Mouse (Mus musculus) ZHBTc4 (cell line): ENCODE results near the gene Atg9b.
A peak's percentile ranks its signal among the peaks of the same experiment; 100 is the strongest.

ENCODE experiments used
- DNase-seq: peaks from one replicate; pipeline ENCODE4 v3.0.0-alpha.2; 2011; ENCODE audit warnings: low read depth, low spot score

Gene Atg9b

DNA sequence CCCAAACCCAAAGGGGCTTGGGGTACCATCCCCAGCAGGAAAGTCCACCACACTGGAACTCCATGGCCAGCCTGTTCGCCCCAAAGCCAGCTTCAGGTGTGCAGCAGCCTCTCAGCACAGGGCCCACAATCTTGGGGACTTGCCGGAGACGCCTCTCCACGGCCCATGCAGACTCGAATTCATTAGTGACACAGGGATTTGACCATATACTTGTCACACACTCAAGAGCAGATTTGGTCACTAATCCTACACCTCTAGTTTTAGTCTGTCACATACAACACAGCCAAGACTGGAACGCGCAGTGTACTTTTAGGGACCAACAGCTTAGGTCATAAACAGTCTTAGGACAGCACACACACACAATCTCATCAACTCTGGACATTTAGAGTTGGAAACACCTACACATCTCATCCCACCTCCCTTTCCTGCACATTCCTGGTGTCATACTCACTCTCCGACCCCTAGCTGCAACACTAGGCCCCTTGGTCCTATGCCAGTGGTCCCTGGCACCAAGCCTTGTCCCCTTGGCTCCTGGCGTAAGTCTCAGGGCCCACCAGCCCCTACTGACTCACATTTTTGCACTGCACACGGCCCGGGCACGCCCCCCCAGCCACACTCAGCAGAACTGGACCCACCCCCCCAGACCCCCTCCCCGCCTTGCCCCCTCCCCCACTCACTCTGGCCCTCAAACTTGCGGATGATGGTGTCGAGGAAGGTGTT is 41.3 kb downstream of the Atg9b start:
- peak; percentile 16 for DNase-seq

DNA sequence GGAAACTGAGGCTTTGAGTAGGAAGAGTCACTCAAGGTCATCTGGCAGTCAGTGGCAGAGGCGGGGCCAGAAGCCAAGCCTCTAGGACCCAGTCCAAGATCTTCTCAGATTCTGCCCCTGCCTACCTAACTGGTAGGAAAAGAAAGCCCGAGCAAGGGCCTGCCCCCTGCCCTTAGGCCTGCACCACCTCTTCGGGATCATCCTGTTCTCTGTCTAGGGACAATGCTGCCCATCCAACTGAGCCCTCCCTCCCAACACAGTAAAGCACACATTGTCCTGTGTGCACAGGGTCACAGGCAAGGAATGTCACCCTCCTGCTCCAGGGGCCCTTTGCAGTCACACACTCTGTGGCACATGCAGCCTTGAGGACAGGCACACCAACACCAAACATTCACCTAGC is 41.9 kb downstream of the Atg9b start:
- DNase-seq, result no peak

DNA sequence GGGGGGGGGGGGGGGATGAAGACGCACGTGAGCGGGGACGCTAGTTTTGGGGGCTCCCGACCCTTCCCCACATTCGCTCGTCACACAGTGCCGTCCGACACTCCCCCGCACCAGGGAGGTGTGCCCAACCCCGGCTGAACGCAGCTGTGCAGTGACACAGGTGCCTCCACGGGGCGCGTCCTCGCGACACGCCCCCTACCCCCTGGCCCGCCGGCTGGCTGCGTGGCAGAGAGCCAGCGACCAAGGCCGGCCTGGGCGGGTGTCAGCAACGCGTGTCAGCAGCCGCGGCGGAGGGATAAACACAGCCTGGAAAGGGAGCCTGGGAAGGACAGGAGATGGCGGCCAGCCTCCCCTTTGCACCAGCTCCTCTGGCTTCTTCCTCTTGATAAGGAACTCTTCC is 43.4 kb downstream of the Atg9b start:
- DNase-seq, result peak; percentile 66

DNA sequence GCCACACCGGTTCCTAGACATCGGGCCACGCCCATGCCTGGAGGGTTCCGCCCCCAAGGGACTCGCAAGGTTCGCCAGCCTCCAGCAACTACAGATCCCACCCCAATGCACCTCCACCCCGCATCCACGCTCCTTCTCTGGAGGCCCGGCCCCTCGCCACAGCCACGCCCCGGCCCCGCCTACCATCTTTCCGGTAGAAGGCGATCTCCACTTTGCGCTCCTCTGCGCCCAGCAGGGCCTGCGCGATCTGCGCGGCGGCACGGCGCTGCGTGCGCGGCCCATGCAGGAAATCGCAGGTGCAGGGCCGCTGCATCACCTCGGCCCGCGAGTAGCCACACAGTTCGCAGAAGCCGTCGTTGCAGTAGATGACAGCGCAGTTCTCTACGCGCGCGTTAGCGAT is 43.8 kb downstream of the Atg9b start:
- peak; percentile 95 for DNase-seq

DNA sequence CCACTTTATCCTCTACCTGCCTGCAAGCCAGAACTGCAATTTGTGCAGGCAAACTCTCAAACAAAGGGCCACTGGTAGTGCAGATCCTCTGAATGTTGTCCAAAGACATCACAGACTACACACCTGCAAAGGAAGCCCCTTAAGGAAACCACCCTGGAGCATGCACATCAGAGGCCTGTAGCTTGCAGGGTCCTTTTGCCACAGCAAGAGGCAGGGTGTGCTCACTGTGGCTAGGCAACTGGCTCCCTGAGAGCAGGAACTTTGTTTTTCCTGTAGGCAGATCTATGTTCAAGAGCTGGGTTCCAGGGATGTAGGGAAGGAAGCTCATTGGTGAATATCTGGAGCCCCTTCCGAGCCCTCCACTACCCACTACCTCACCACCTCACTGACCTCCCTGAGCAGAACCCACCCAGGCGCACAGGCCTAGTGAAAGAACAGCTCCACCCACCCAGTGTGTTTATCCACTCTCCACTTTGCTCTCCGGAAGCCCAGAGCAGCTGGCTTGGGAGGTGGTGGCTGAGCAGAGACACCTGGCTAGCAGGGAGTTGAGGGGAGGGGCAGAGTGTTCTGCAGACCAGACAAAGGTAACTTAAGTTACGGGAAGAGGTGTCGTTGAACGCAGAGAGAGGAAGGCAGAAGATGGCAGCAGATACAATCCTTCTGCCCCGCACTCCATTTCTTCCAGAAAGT is 44.6 kb downstream of the Atg9b start:
- DNase-seq, result peak; percentile 38

DNA sequence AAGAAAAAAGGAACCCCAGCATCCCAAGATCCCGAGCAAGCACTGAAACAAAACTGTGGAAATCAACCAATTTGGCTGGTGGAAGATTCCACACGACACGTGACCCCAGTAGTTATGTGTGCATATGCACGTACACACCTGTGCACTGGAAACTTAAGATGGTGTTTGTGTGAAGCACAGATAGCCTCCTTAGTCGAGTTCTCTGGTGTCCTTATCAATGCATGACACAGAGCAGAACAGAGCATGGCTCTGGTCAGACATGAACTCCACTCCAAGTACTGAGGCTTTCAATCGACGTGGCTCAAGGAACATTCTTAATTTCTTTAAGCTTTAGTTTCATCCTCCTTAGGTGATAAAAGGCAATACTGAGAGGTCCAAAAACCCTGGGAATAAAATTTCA is 45.6 kb downstream of the Atg9b start:
- no peak for DNase-seq

DNA sequence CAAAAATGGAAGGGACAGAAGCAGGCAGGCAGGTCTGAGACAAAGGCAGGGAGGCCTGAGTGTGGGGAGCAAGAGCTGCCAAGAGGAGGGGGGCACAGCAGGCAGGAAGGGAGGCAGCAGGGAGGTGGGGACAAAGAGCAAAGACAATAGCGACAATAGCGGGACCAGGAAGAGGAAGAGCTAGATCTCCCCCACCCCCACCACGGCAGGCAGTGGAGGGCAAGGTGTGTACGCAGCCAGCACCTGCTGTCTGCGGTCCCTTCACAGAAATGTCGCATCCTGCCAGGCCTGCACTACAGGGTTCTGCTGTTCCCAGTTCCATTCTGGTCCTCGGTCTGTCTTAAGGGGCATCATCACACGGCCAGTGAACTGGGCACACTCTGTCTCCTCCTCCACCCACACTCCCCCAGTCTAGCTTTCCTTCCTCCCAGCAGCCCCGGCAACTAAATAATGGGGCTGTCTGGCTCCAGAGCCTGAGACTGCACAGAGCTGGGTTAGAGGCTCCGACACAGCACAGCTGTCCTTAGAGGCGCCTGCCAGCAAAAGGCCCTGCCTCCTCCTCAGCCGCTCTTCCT is 47.4 kb downstream of the Atg9b start:
- no peak for DNase-seq

DNA sequence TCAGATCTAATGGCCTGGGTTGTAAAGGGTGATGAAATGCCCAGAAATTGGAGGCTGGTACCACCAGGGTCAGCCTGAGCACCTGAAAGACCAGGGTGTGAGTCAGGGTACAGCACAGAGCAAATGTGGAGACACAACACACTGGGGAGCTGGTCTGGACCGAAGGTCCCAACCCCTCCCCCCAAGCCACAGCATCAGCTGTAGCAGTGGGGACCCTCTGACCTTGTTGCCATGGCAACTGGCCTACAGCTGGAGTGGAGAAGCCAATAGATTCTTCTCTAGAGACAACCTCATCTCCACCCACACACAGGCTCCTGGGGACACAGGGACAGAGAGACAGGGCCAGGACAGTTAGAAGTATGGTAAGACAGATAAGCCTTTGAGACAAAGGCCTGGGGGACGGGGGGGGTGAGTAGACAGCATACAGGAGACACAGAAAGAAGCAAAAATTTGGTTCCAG is 47.9 kb downstream of the Atg9b start:
- peak; percentile 35 for DNase-seq

DNA sequence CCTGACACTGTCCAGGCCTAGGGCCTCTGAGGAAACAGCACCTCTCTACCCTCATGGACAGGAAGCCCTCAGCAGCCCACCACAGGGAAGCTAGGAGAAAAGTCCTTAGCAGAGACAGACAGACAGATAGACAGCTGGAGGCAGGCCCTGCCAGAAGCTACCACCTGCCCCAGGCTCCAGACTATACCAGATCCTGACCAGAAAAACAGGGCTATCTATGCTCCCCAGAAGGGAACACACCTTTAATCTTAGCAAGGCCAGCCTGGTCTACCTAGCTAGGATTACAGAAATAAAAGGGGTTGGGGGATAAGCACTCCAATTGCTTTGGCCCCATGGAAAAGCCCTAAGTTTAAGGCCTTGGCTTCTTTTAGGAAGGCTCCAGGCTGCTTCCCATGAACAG is 48.6 kb downstream of the Atg9b start:
- DNase-seq, result no peak

DNA sequence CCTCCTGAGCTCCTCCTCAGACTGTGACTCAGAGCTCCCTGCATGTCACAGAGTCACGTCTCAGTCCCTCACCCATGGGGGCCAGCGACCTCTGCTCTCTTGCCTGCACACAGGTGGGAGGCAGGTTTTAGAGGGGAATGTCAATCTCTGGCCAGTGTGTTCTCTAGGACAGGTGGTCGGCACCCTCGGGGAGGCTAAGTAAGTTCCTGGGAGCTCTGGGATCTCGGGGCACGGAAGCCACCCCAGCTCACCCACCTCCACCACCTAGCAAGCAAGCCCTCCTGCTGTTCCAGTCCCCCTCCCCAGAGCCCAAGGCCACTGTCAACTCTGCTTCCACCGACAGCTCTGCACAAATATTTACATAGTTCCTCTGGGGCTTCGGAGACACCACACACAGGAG is 49.0 kb downstream of the Atg9b start:
- DNase-seq, result no peak

DNA sequence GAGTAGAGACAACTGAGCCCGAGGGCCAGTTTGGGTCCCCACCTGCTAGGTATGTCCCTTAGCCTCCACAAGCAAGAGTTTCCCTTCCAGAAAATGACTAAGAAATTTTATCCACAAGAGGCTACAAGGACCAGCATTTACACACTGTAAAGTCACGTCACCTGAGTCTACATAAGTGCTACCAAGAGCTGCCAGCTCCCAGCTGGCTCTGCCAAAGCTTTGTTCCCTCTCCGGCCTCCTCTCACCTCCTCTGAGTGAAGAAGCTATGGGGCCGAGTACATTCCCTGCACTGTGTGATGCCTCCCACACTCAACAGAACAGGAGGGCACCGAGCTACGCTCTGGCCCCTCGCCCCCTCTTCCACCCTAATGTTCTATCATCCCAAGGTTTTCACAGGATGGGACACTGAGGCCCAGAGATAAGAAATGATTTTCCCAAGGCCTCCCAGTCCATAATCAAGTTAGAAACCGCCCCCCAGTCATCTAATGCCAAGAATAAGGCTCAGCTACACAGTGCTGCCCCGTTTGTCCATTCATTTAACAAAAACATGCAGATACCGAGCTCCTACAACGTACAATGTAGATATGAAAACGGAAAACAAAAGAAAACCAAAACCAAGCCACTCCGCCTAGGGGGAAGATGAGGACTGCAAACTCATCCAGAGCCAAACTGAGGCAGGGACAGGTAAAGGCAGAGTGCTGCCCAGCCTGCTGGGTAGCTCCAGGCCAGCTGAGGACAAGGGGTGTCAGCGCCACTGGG is 49.6 kb downstream of the Atg9b start:
- DNase-seq, result no peak

DNA sequence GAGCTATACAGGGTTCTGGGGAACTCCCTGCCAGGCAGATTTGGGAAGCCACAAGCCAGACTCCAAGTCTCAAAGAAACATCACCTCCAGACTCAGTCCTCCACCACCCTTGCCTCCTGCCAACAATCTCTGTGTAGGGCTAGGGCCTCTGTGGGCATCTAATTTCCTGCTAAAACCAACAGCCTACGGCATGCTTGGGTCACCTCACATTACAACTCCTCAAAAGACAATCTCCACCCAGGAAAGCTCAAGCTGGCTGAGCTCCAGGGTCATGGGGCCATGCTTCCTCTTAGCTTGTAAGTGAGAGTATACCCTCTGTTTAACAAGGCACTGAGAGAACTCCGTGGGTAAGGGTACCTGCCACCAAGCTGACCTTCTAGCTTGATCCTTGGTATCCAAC is 54.1 kb downstream of the Atg9b start:
- DNase-seq, result no peak

DNA sequence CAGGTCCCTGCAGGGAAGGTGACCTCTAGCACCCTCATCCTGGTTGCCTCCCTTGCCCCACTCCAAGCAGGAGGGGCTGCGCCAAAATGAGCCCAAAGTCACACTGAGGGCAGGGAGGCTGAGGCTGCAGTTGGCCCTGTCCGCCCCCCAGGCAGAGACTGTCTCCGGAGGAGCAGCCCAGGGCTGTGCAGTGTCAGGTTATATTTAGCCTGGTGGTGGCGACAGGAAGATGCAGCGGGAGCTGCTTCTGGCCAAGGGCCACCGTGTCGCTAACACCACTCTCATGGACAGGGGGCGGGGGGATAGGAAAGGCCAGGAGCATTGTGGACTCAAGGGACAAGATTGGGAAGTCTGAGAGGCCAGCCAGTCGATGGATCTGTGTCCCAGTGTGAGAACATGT is 54.6 kb downstream of the Atg9b start:
- no peak for DNase-seq

DNA sequence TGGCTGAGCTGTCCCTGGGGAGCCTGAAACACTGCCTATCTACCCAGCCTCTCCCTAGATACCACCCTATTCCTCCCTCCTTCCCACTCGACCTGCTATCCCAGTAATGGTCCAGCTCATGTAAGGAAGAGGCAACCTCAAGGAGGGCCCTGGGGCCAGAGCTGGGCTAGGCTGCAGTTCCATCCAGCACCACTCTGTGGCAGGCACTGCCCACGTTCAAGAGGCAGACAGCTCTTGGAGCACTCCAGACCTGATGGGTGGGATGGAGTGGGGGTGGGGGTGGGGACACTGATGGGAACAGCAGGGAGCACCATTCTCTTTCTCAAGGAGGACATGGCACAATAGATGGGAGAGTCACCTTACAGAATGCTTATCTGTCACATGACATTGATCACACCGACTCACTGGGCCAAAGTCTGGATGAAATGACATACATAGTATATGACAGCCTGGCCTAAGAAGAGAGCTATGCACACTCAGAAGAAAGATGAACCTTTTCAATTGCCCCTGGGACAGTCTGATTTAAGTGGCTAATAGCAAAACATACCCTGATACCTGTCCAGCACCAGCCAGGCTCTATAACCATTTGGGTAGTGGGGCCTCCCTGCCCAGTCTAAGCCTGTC is 55.9 kb downstream of the Atg9b start:
- peak; percentile 80 for DNase-seq

DNA sequence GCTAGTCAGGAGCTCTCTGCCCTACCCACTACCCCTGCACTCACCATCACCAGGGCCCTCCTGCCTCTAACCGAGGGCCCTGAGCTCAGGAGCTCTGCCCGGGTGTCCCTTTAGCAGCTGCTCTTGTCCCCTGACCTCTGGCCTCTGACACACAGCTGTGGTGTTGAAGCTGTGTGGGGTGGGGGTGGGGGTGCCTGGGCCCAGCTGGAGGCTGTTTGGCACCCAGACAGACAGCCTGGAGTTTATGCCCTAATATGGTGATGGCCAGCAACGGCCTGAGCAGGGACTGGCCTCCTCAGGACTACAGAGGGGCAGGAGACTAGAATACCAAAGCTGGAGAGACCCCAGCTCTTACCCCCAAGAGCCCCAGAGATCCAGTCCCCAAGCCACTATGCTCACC is 57.2 kb downstream of the Atg9b start:
- no peak for DNase-seq
